Mouse (Mus musculus): ENCODE results near the gene Brdt.
A peak's percentile ranks its signal among the peaks of the same experiment; 100 is the strongest.

Brdt gene

GRCm38 (mm10) chr5:107330916-107331421 lies at the start of gene Brdt:
Brdt (plus strand) TSS chr5:107331159.
- DNase-seq (ENCODE audit: low read depth, low spot score) = no peak

- peak; percentile 42 for DNase-seq (ENCODE audit: low read depth, low spot score)
Observed at GRCm38 (mm10) chr5:107282561-107283307, 48.2 kb upstream of the Brdt start.

GRCm38 (mm10) chr5:107283935-107284524 lies 46.9 kb upstream of the Brdt start:
- no peak for DNase-seq (ENCODE audit: low read depth, low spot score)

GRCm38 (mm10) chr5:107285563-107285962 lies 45.4 kb upstream of the Brdt start:
- no peak for DNase-seq (ENCODE audit: low read depth, low spot score)

GRCm38 (mm10) chr5:107287254-107287907 lies 43.6 kb upstream of the Brdt start:
- DNase-seq (ENCODE audit: low read depth, low spot score) = no peak

GRCm38 (mm10) chr5:107287908-107288267 lies 43.1 kb upstream of the Brdt start:
- no peak for DNase-seq (ENCODE audit: low read depth, low spot score)

GRCm38 (mm10) chr5:107288427-107289233 lies 42.3 kb upstream of the Brdt start:
- DNase-seq (ENCODE audit: low read depth, low spot score) = no peak

- peak; percentile 60 for DNase-seq (ENCODE audit: low read depth, low spot score)
Observed at GRCm38 (mm10) chr5:107289234-107289764, 41.7 kb upstream of the Brdt start, which contains the start of gene Tgfbr3. Tgfbr3 (minus strand) TSS chr5:107289629.

- no peak for DNase-seq (ENCODE audit: low read depth, low spot score)
Observed at GRCm38 (mm10) chr5:107289986-107290385, 41.0 kb upstream of the Brdt start.

- DNase-seq (ENCODE audit: low read depth, low spot score) = no peak
Observed at GRCm38 (mm10) chr5:107294041-107294440, 36.9 kb upstream of the Brdt start.

GRCm38 (mm10) chr5:107295061-107295816 lies 35.7 kb upstream of the Brdt start:
- DNase-seq (ENCODE audit: low read depth, low spot score) = no peak

GRCm38 (mm10) chr5:107295817-107296511 lies 35.0 kb upstream of the Brdt start:
- DNase-seq (ENCODE audit: low read depth, low spot score) = no peak

- DNase-seq (ENCODE audit: low read depth, low spot score) = no peak
Observed at GRCm38 (mm10) chr5:107296512-107297322, 34.2 kb upstream of the Brdt start.

- no peak for DNase-seq (ENCODE audit: low read depth, low spot score)
Observed at GRCm38 (mm10) chr5:107298854-107299253, 32.1 kb upstream of the Brdt start.

- DNase-seq (ENCODE audit: low read depth, low spot score) = no peak
Observed at GRCm38 (mm10) chr5:107303350-107303861, 27.6 kb upstream of the Brdt start.

- no peak for DNase-seq (ENCODE audit: low read depth, low spot score)
Observed at GRCm38 (mm10) chr5:107304117-107304825, 26.7 kb upstream of the Brdt start.

- DNase-seq (ENCODE audit: low read depth, low spot score) = no peak
Observed at GRCm38 (mm10) chr5:107307432-107307831, 23.5 kb upstream of the Brdt start.

- DNase-seq (ENCODE audit: low read depth, low spot score) = no peak
Observed at GRCm38 (mm10) chr5:107317141-107317540, 13.8 kb upstream of the Brdt start.

Data from telencephalon, adult 2 months (tissue).